Mouse (Mus musculus): ENCODE measurements around the gene Orai1.

DNA sequence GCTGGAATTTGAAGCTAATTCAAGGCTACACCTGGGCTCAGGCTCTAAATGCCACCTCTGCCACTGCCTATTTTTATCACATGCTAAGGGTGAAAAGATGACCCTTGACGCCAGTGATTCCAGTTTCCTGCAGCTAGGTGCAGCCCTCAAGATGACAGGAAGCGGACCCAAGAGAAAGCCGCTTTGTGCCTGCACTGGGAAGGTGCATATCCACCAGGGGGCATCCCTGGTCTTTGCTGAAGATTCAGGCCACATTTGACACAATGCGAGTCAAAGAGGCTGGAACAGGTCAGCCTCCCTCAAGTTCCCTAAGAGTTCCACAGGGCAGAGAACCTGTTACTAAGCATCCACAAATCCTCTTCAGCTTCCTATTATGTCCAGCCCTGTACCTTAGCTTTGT is 46.6 kb upstream of the Orai1 start:
- TF ChIP-seq CTCF (IDR thresholded peaks at IDR 0.05; ENCODE audit: low read depth, low read length) = peak; percentile 88
- no peak for TF ChIP-seq POLR2A (IDR thresholded peaks at IDR 0.05; ENCODE audit: insufficient read depth, low read length)
- no peak for TF ChIP-seq EP300 (IDR thresholded peaks at IDR 0.05; ENCODE audit: insufficient read depth, low read depth, low read length)
